Mouse (Mus musculus) embryonic fibroblast, embryonic 13.5 days (primary cell): ENCODE measurements around the gene Slx4. TPM values are rescaled to one million over a fixed set of nuclear protein-coding genes. Genes with fewer than 3 reads are reported as not detected.
"Not testable (repeated sequence)": the region's sequence is repeated elsewhere in the genome, so short reads cannot be mapped to it uniquely, and the experiment has no call there.

ENCODE experiments used
- H3K27ac ChIP-seq: 2 replicates; pipeline ENCODE4 v1.5.1; 2012; ENCODE audit warnings: low read length, control low read depth, inconsistent platforms; ENCODE audit not compliant: insufficient read depth
- H3K4me1 ChIP-seq: 2 replicates; pipeline ENCODE4 v1.6.1; 2011; ENCODE audit warnings: low read length; ENCODE audit not compliant: control insufficient read depth, insufficient read depth
- H3K4me3 ChIP-seq: 2 replicates; pipeline ENCODE4 v1.5.1; 2011; ENCODE audit warnings: mild to moderate bottlenecking, control low read depth, low read length; ENCODE audit not compliant: insufficient read depth
- CTCF ChIP-seq: IDR thresholded peaks from 2 replicates; pipeline ENCODE4 v1.5.1; 2011; ENCODE audit warnings: mild to moderate bottlenecking, control low read depth, low read length, moderate library complexity, borderline replicate concordance; ENCODE audit not compliant: insufficient read depth
- POLR2A ChIP-seq: IDR thresholded peaks from 2 replicates; pipeline ENCODE4 v1.6.1; 2011; ENCODE audit warnings: low read depth, mild to moderate bottlenecking, control low read depth, low read length, moderate library complexity
- polyA plus RNA-seq: library from polyadenylated mRNA; stranded (reverse); fragments of >200 nt; gene quantifications from 2 replicates; pipeline ENCODE4 v1.2.4, GENCODE M21; 2011; ENCODE audit warnings: low read depth; ENCODE audit not compliant: missing spikeins, insufficient read length

Gene Slx4
- polyA plus RNA-seq, 1 experiment: 35.1 TPM

GRCm38 (mm10) chr16:4032341-4032748, 28.8 kb upstream of the Slx4 start:
- TF ChIP-seq POLR2A (no peak), CTCF (no peak)
- Histone ChIP-seq H3K4me1 (no peaks in the 10 kb centered on the region), H3K4me3 (no peak overlapping the region), H3K27ac (no peak overlapping the region)

GRCm38 (mm10) chr16:4031441-4032274, 28.1 kb upstream of the Slx4 start:
- H3K4me1 ChIP-seq: no peaks in the 10 kb centered on the region
- TF ChIP-seq CTCF (no peak), POLR2A (no peak)
- no peak overlapping the region for H3K4me3 ChIP-seq
- H3K27ac ChIP-seq: no peak overlapping the region

GRCm38 (mm10) chr16:4030501-4030900, 26.9 kb upstream of the Slx4 start:
- TF ChIP-seq CTCF (no peak), POLR2A (no peak)

GRCm38 (mm10) chr16:4029371-4029841, 25.8 kb upstream of the Slx4 start:
- TF ChIP-seq CTCF: no peak
- H3K4me1 ChIP-seq: no peaks in the 10 kb centered on the region
- H3K27ac ChIP-seq: no peak overlapping the region
- no peak overlapping the region for H3K4me3 ChIP-seq

More at GRCm38 (mm10) chr16:4030501-4030900, 26.9 kb upstream of the Slx4 start:
- H3K27ac ChIP-seq: no peak overlapping the region
- no peaks in the 10 kb centered on the region for H3K4me1 ChIP-seq
- H3K4me3 ChIP-seq: no peak overlapping the region

- TF ChIP-seq CTCF (no peak), POLR2A (no peak)
- H3K27ac ChIP-seq: no peak overlapping the region
Observed at GRCm38 (mm10) chr16:4027211-4027610, 23.6 kb upstream of the Slx4 start.

GRCm38 (mm10) chr16:4026672-4027071, 23.1 kb upstream of the Slx4 start:
- no peak for TF ChIP-seq CTCF
- TF ChIP-seq POLR2A: no peak
- no peak overlapping the region for H3K4me3 ChIP-seq
- H3K27ac ChIP-seq: no peak overlapping the region
- no peaks in the 10 kb centered on the region for H3K4me1 ChIP-seq

More at GRCm38 (mm10) chr16:4027211-4027610, 23.6 kb upstream of the Slx4 start:
- Histone ChIP-seq H3K4me1 (no peaks in the 10 kb centered on the region), H3K4me3 (no peak overlapping the region)

- no peak overlapping the region for H3K4me3 ChIP-seq
- TF ChIP-seq POLR2A: no peak
- no peak for TF ChIP-seq CTCF
- no peaks in the 10 kb centered on the region for H3K4me1 ChIP-seq
- no peak overlapping the region for H3K27ac ChIP-seq
Observed at GRCm38 (mm10) chr16:4022719-4023118, 19.1 kb upstream of the Slx4 start.

GRCm38 (mm10) chr16:4021241-4021640, 17.7 kb upstream of the Slx4 start:
- no peak overlapping the region for H3K4me3 ChIP-seq
- no peaks in the 10 kb centered on the region for H3K4me1 ChIP-seq
- TF ChIP-seq POLR2A (no peak), CTCF (no peak)
- H3K27ac ChIP-seq: no peak overlapping the region

- not testable (repeated sequence) for H3K4me1 ChIP-seq, H3K27ac ChIP-seq, H3K4me3 ChIP-seq
Observed at GRCm38 (mm10) chr16:4017466-4017865, 13.9 kb upstream of the Slx4 start.

GRCm38 (mm10) chr16:4016786-4017185, 13.2 kb upstream of the Slx4 start:
- H3K4me3 ChIP-seq, H3K4me1 ChIP-seq, H3K27ac ChIP-seq: not testable (repeated sequence)
